Mouse (Mus musculus) adrenal gland, postnatal 14 days (tissue): ENCODE measurements around the gene Mapk12. TPM values are rescaled to one million over a fixed set of nuclear protein-coding genes. Genes with fewer than 3 reads are reported as not detected.
A peak's percentile ranks its signal among the peaks of the same experiment; 100 is the strongest.

Experiments used
- DNase-seq: peaks from one replicate; pipeline ENCODE4 v3.0.0; 2021; ENCODE audit warnings: mixed read lengths
- microRNA-seq, 2 experiments: library from miRNA; unstranded; fragments of <30 nt; microRNA quantifications; one replicate each; pipeline ENCODE4 v1.2.0; 2021
- total RNA-seq: library from RNA; stranded (reverse); gene quantifications from 2 replicates; pipeline ENCODE4 v1.2.3, GENCODE M21; 2021

Mapk12 gene
- total RNA-seq, 1 experiment from 2014 or later: 8.6 TPM

- no peak for DNase-seq
Measured at GRCm38 (mm10) chr15:89097450-89097849, 43.1 kb downstream of the Mapk12 start.

DNA sequence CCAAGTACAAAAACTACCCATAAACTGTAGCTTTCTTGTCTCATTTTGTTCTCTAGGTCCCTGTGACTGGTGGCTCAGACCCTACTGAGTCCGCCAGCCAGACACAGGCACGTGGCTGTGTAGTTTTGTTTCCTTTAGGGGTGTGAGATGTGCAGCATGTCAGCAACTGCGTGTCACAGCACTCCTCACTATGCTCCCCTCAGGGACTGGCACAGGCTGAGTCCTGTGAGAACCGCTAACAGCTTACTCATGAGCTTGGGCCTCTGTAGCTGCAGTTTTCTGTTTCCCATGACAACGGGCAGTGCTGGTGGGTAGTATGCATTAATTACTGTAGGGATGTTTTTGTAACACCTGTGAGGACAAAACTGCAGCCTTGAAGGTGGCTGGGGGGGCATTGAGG is 48.3 kb downstream of the Mapk12 start:
- DNase-seq: no peak

DNA sequence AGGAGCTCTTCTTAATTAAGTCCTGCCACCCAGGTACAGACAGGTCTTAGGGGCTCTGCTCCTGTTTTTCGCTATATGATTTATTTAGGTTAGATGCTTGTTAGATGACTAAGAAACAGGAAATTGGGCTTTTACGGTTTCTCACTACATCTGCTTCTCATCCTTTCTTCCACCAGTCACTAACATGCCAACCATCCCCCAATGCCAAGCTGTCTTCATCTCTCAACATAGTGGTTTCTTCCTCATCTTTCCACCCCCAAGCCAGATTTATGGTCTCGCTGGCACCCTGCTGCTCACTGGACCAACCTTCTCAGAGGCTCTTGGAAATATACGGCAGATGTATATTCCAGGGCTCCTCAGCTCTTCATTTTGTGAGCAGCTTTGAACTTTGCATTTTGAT is 49.8 kb downstream of the Mapk12 start:
- DNase-seq: no peak

DNA sequence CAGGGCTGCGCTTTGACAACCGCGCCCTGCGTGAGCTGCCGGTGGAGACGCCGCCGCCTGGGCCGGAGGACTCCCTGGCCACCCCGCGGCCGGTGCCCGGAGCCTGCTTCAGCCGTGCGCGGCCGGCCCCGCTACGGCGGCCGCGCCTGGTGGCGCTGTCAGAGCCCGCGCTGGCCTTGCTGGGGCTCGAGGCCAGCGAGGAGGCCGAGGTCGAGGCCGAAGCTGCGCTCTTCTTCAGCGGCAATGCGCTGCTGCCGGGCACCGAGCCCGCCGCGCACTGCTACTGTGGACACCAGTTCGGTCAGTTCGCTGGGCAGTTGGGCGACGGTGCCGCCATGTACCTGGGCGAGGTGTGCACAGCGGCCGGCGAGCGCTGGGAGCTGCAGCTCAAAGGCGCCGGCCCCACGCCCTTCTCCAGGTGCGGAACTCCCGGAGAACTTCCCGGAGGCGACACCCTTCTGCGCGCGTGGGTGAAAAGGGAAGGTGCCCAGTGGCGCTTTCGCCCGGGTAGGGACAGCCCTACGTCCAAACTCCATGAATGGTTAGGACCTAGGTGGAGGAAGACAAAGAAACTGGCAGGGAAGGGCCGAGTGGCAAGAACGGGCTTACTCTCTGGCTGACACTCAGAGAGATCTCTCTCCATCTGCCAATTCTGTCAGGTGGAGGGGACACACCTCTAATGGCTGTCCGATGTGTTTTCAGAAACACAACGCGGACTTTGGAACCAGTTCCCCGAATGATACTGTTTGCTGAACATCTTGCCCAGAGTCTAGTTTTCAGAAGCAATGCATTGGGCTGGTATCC is 51.1 kb downstream of the Mapk12 start:
- peak; percentile 75 for DNase-seq

DNA sequence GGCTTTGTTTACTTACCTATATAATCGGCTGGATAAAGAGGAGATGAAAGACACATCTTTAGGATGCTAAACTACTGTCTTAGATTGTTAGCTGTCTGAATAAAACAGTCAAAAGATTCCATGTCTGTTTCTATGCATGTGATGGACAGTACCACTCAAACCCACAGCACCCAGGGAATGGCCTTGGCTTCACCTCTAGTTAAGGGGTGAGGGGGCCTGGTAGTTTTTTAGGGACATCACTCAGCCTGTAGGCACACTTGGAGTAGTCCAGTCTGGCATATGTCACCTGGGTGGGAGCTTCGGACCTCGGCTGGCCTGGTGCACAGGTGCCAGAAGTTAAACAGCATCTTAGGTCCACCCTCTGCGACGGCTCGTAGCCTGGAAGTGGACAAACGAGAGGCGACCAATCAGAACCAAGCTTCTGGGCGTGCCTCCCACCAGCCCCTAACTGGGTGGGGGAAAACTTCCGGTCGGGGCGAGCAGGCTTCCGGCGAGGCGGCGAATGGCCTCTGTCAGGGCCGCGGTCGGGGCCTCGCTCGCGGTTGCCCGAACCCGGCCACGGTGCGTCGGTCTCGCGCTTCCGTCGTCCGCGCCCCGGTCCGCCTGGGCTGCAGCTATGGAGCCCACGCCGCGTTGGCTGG is 51.8 kb downstream of the Mapk12 start, which contains the start of gene Selenoo:
Gene Selenoo, plus strand, starts transcription at position 478 of the 641 bp plus-strand sequence.
- peak; percentile 97 for DNase-seq

- no peak for DNase-seq
Measured at GRCm38 (mm10) chr15:89084826-89085225, 55.7 kb downstream of the Mapk12 start.

DNA sequence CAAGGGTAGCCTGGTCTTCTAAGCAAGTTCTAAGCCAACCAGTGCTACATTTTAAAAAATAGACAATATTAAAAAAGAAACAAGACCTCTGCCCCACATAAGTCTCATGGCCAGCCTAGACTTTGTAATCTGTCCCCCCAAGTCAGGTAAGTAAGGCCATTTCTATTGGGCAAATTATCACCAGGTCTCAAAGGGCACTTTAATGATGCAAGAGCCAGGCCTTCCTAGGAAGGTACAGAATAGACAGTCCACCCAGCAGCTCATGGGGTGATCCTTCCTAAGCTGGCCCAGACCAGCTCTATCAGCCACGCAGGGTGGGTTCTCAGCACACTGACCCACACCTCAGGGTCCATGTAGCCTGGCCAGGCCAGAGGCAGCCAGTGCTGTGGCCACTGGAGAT is 56.6 kb downstream of the Mapk12 start:
- no peak for DNase-seq

Small RNAs within 50 kb of the gene (microRNA-seq; reads per million reads assigned to microRNA genes)
- gene Mir6958 (0 to 0.43 reads per million in 2 experiments), gene Mir7118 (0 reads per million in 2 experiments)

Other genes starting within 250 kb of the Mapk12 start
- 0.11 TPM in 1 of 2 replicates, not detected in the other for gene Ttll8, start 186.3 kb downstream of the Mapk12 start, total RNA-seq
- 0.30 TPM in 1 of 2 replicates, not detected in the other for gene Mlc1, start 161.7 kb downstream of the Mapk12 start, total RNA-seq
- gene Mov10l1, start 157.8 kb downstream of the Mapk12 start, total RNA-seq: not detected in 2 replicates
- 0.52 and 1.6 TPM in 2 replicates for gene Panx2, start 81.0 kb downstream of the Mapk12 start, total RNA-seq
- gene Trabd, start 65.6 kb downstream of the Mapk12 start, total RNA-seq: 38.2 and 47.1 TPM in 2 replicates
- 29.3 and 35.4 TPM in 2 replicates for gene Selenoo, start 51.6 kb downstream of the Mapk12 start, total RNA-seq
- gene Tubgcp6, start 17.6 kb downstream of the Mapk12 start, total RNA-seq: 13.3 and 15.7 TPM in 2 replicates
- gene Hdac10, start 12.0 kb downstream of the Mapk12 start, total RNA-seq: 11.9 and 13.2 TPM in 2 replicates
- gene Mapk11, start 8.9 kb upstream of the Mapk12 start, total RNA-seq: 5.3 and 6.4 TPM in 2 replicates
- gene Plxnb2, start 40.1 kb upstream of the Mapk12 start, total RNA-seq: 83.2 and 110 TPM in 2 replicates
- gene Dennd6b, start 55.8 kb upstream of the Mapk12 start, total RNA-seq: 5.0 and 6.2 TPM in 2 replicates
- 41.1 and 52.4 TPM in 2 replicates for gene Ppp6r2, start 70.8 kb upstream of the Mapk12 start, total RNA-seq
- gene Sbf1, start 174.6 kb upstream of the Mapk12 start, total RNA-seq: 74.0 and 99.4 TPM in 2 replicates
- gene Adm2, start 182.0 kb upstream of the Mapk12 start, total RNA-seq: not detected in 2 replicates
- not detected in 2 replicates for gene Miox, start 193.7 kb upstream of the Mapk12 start, total RNA-seq
- gene Lmf2, start 215.0 kb upstream of the Mapk12 start, total RNA-seq: 43.2 and 44.6 TPM in 2 replicates
- 83.3 and 85.8 TPM in 2 replicates for gene Ncaph2, start 215.0 kb upstream of the Mapk12 start, total RNA-seq
- 39.5 and 43.5 TPM in 2 replicates for gene Sco2, start 233.1 kb upstream of the Mapk12 start, total RNA-seq
- gene Tymp, start 236.3 kb upstream of the Mapk12 start, total RNA-seq: 0.68 and 4.5 TPM in 2 replicates
- 0.53 and 1.5 TPM in 2 replicates for gene Odf3b, start 238.6 kb upstream of the Mapk12 start, total RNA-seq
- not detected in 2 replicates for gene Klhdc7b, start 244.2 kb upstream of the Mapk12 start, total RNA-seq